Mouse (Mus musculus): ENCODE measurements around the gene Prelid1.

DNA sequence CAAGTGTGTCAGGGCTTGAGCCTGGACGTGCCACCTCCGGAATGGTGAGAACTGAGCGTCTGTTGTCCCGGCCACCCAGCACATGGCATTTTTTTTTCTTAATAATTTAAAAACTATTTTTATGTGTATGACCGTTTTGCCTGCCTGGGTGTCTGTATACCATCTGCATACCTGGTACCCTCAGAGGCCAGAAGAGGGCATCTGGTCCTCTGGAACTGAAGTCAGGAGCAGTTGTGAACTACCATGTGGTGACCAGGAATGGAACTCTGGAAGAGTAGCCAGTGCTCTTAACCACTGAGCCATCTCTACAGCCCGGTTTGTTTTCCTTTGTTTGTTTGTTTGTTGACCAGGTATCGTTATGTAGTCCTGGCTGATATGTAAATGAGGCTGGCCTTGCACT lies 48.1 kb downstream of the Prelid1 start:
- TF ChIP-seq CTCF (IDR thresholded peaks at IDR 0.05; ENCODE audit: low read depth) (peak; percentile 49), EP300 (IDR thresholded peaks at IDR 0.05; ENCODE audit: low read depth) (no peak)
